Mouse (Mus musculus) neural tube, embryonic 13.5 days (tissue): ENCODE measurements around the gene Krt79. TPM values are rescaled to one million over a fixed set of nuclear protein-coding genes. Genes with fewer than 3 reads are reported as not detected.

Experiments
- ATAC-seq: fragments of 200-750 bp; cut with Nextera tagmentation; 2 replicates; pipeline ENCODE4 v1.8.0; 2017; ENCODE audit warnings: low read depth, mild to moderate bottlenecking, moderate TSS enrichment, moderate library complexity
- H3K27ac ChIP-seq: fragments of 300-500 bp; sonication (generic); replicated peaks from 2 replicates; pipeline ENCODE4 v1.5.1; 2015; ENCODE audit warnings: moderate library complexity, mild to moderate bottlenecking, inconsistent platforms
- H3K27me3 ChIP-seq: fragments of 300-500 bp; sonication (generic); 2 replicates; pipeline ENCODE4 v1.6.1; 2015; ENCODE audit warnings: mild to moderate bottlenecking, inconsistent platforms
- H3K36me3 ChIP-seq: fragments of 300-500 bp; sonication (generic); 2 replicates; pipeline ENCODE4 v1.6.1; 2015; ENCODE audit warnings: mild to moderate bottlenecking, inconsistent platforms
- H3K4me1 ChIP-seq: fragments of 300-500 bp; sonication (generic); replicated peaks from 2 replicates; pipeline ENCODE4 v1.6.1; 2015; ENCODE audit warnings: inconsistent platforms
- H3K4me2 ChIP-seq: fragments of 300-500 bp; sonication (generic); 2 replicates; pipeline ENCODE4 v1.6.1; 2015; ENCODE audit warnings: inconsistent platforms, mild to moderate bottlenecking, moderate library complexity
- H3K4me3 ChIP-seq: fragments of 300-500 bp; sonication (generic); 2 replicates; pipeline ENCODE4 v1.5.1; 2015; ENCODE audit warnings: mild to moderate bottlenecking, inconsistent platforms
- H3K9ac ChIP-seq: fragments of 300-500 bp; sonication (generic); 2 replicates; pipeline ENCODE4 v1.6.1; 2015; ENCODE audit warnings: moderate library complexity, mild to moderate bottlenecking, inconsistent platforms
- H3K9me3 ChIP-seq: fragments of 300-500 bp; sonication (generic); 2 replicates; pipeline ENCODE4 v1.6.1; 2016; ENCODE audit warnings: inconsistent platforms
- WGBS: fragments of 180-500 bp; shearing (Covaris S2); methylation state at CpG from one replicate; pipeline ENCODE4 v1.1.7; 2015; 5-methylcytosine and 5-hydroxymethylcytosine counted together
- polyA plus RNA-seq: library from polyadenylated mRNA; unstranded; fragments of >200 nt; fragmentation: Nextera tagmentation; extraction: Ambion mirVana; gene quantifications from 2 replicates; pipeline ENCODE4 v1.2.1, GENCODE M21; 2015

Krt79 gene
- polyA plus RNA-seq, 1 experiment from 2014 or later: 0.32 TPM

DNA sequence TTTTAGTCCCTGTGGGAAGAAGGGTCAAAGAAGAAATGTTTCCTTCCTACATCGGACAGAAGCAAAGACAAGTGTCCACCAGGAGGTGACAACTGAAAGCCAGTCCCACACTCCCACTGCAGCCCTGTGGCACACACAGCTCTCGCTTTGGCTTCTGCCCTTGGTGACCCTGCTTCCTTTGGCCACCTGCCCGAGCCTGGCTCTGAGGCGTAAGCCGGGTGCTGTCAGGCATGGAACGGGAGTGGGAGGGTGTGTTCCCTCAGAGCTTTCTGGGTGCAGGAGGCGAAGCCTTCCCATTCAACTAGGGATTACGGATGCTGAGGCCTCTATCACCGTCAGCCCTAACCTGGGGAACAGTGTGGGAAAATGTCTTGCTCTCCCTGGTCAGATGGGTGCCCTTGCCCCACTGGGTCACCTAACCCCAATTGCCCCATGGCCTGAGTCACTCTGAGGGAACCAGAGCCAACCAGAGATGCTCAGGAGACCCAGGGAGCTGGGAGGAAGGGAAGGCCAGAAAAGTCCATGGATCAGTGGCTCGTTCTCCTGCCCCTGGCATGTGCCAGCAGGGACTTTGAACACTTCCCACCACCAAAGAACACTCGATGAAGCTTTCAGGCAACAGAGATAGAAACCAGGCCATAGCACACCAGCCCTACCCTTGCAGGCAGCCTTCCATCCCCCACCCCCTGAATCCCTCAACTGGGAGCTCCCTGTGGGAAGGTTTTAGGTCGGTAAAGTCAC lies 12.6 kb downstream of the Krt79 start:
- H3K9me3 ChIP-seq: no peaks in the 10 kb centered on the region
- no peak for ATAC-seq
- no peak overlapping the region for H3K4me3 ChIP-seq
- H3K9ac ChIP-seq: no peak overlapping the region
- no peak overlapping the region for H3K4me2 ChIP-seq
- peaks cover 13% of the 10 kb centered on the region for H3K4me1 ChIP-seq
- peaks cover 28% of the 10 kb centered on the region for H3K27me3 ChIP-seq
- H3K27ac ChIP-seq: no peak overlapping the region
- H3K36me3 ChIP-seq: no peaks in the 10 kb centered on the region
- 73% methylated on average over 12 of the region's 12 CpGs for WGBS

- Histone ChIP-seq H3K27ac (no peak overlapping the region), H3K4me2 (no peak overlapping the region), H3K9ac (no peak overlapping the region), H3K4me3 (no peak overlapping the region), H3K4me1 (peaks cover 11% of the 10 kb centered on the region), H3K27me3 (peaks cover 14% of the 10 kb centered on the region), H3K9me3 (no peaks in the 10 kb centered on the region), H3K36me3 (no peaks in the 10 kb centered on the region)
- 87% methylated on average over 1 of the region's 1 CpGs for WGBS
- ATAC-seq: no peak
Observed at GRCm38 (mm10) chr15:101925041-101925440, 15.1 kb downstream of the Krt79 start.

DNA sequence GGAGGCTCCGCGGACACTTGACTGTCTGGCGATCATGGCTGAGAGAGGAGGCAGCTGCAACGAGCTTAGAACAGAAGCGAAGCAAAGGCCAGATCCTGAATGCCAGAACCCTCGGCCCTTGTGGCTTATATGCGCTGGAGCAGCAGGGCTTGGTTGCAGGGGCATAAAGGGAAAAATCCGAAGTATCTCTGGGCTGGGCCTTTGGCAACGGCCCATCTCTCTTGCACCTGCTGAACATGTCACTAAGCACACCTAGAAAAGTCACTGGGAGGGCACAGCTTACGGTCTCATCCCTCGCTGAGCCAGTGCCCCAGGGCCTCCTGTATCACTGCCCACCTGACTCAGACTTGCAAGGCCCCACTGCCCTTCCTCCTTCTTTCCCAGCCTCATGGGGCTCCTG lies 15.5 kb downstream of the Krt79 start, which contains the start of gene Krt4:
TSS of gene Krt4 (minus strand) at position 101 of the 400 bp plus-strand sequence.
- Histone ChIP-seq H3K4me2 (no peak within 1 kb of the TSS), H3K36me3 (no peaks in the 10 kb centered on the region), H3K4me1 (peaks cover 6% of the 10 kb centered on the region), H3K9me3 (no peaks in the 10 kb centered on the region), H3K4me3 (no peak within 1 kb of the TSS), H3K27ac (no peak within 1 kb of the TSS), H3K27me3 (peaks cover 10% of the 10 kb centered on the region), H3K9ac (no peak within 1 kb of the TSS)
- 84% methylated on average over 11 of the region's 11 CpGs for WGBS
- ATAC-seq: no peak

DNA sequence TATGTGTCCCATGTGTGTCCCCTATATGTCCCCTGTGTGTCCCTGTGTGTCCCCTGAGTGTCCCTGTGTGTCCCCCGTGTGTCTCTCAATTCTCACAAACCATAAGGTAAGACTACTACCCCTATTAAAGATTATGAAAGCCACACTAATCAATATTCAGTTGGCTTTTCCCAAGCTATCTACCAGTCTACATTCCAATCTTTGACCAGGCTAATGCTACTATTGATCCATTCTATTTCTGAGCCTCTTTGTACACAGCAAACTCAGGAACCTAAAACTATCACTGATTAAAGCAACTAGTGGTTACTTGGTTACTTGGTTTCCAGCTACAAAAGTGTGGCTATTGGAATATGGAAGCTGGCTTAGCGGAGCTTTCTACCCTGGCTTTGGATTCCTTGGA lies 17.8 kb downstream of the Krt79 start:
- Histone ChIP-seq H3K36me3 (no peaks in the 10 kb centered on the region), H3K4me1 (no peaks in the 10 kb centered on the region), H3K9ac (no peak overlapping the region), H3K4me2 (no peak overlapping the region), H3K4me3 (no peak overlapping the region), H3K9me3 (no peaks in the 10 kb centered on the region), H3K27ac (no peak overlapping the region), H3K27me3 (no peaks in the 10 kb centered on the region)
- no peak for ATAC-seq
- 90% methylated on average over 2 of the region's 2 CpGs for WGBS

DNA sequence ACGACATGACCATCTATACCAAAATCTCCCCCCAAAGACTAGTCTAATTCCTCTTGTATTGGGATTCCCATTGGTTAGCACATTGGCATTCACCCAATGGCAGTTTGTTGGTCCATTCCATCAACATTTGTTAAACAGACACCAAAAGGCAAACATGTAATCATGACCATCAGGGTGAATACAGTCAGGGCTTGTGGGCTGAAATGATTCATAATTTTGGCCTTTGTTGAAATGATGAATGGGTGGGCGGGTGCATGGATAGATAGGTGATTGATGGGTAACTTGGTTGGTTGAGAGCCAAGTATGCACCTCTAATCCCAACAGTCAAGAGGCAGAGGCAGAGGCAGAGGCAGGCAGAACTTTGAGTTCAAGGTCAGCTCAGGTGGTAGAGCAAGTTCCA lies 24.1 kb downstream of the Krt79 start:
- no peak overlapping the region for H3K27ac ChIP-seq
- no peaks in the 10 kb centered on the region for H3K9me3 ChIP-seq
- no peak overlapping the region for H3K4me2 ChIP-seq
- no peaks in the 10 kb centered on the region for H3K36me3 ChIP-seq
- no peak for ATAC-seq
- no peak overlapping the region for H3K4me3 ChIP-seq
- no peaks in the 10 kb centered on the region for H3K27me3 ChIP-seq
- 78% methylated on average over 2 of the region's 2 CpGs for WGBS
- no peaks in the 10 kb centered on the region for H3K4me1 ChIP-seq
- no peak overlapping the region for H3K9ac ChIP-seq

GRCm38 (mm10) chr15:101904849-101905248 lies 35.3 kb downstream of the Krt79 start:
- 80% methylated on average over 5 of the region's 5 CpGs for WGBS
- H3K9me3 ChIP-seq: no peaks in the 10 kb centered on the region
- H3K27ac ChIP-seq: no peak overlapping the region
- peaks cover 5% of the 10 kb centered on the region for H3K4me1 ChIP-seq
- no peak overlapping the region for H3K4me3 ChIP-seq
- no peak overlapping the region for H3K9ac ChIP-seq
- no peak overlapping the region for H3K4me2 ChIP-seq
- ATAC-seq: no peak
- H3K36me3 ChIP-seq: no peaks in the 10 kb centered on the region
- H3K27me3 ChIP-seq: no peaks in the 10 kb centered on the region

GRCm38 (mm10) chr15:101902171-101903149 lies 37.7 kb downstream of the Krt79 start:
- Histone ChIP-seq H3K9ac (no peak overlapping the region), H3K4me1 (peaks cover 5% of the 10 kb centered on the region), H3K4me2 (no peak overlapping the region), H3K27me3 (no peaks in the 10 kb centered on the region), H3K9me3 (no peaks in the 10 kb centered on the region), H3K36me3 (no peaks in the 10 kb centered on the region), H3K27ac (no peak overlapping the region), H3K4me3 (no peak overlapping the region)
- 58% methylated on average over 12 of the region's 12 CpGs for WGBS
- ATAC-seq: no peak

DNA sequence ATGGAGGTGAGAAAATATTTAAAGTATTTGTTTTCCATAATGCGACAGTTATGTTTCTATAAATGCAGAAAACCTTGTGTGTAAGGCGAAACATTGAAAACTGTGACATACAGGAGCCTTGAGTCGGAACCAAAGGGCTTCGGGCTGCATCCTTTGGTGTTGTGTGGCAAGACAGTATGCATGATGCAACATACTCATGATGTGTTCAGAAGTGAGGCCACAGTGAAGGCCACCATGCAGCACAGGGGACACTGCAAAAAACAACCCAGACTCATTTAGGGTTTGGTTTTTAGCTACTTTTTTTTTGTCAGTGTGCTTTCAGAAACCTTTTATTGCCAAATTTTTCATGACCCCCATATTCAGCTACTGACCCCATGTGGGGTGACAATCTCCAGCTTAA lies 44.9 kb downstream of the Krt79 start:
- 95% methylated on average over 4 of the region's 4 CpGs for WGBS

DNA sequence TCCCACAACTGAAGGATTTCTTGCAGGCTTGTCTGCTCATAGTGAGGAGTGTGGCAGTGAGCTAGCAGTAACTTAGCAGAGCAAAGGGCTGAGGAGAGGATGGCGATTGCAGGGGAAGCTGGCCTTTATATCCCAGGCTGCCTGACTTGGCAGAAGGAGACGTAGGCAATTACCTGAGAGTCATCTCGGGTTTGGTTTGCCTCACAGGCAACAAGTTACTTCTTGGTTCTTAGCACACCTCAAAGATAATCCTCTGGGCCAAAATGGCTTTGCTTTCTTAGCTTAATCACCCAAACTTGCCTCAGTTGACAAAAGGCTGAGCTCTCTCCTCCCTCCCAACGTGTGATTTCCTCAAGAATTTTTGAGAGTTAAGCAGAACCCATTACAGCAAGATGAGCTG lies 47.3 kb downstream of the Krt79 start, which contains the start of gene Krt76:
TSS of gene Krt76 (minus strand) at position 101 of the 400 bp plus-strand sequence.
- H3K27ac ChIP-seq: no peak within 1 kb of the TSS
- H3K9ac ChIP-seq: no peak within 1 kb of the TSS
- no peak within 1 kb of the TSS for H3K4me3 ChIP-seq
- no peaks in the 10 kb centered on the region for H3K27me3 ChIP-seq
- no peaks in the 10 kb centered on the region for H3K36me3 ChIP-seq
- ATAC-seq: no peak
- no peaks in the 10 kb centered on the region for H3K9me3 ChIP-seq
- no peaks in the 10 kb centered on the region for H3K4me1 ChIP-seq
- 73% methylated on average over 4 of the region's 4 CpGs for WGBS
- no peak within 1 kb of the TSS for H3K4me2 ChIP-seq

More for the DNA sequence above, 44.9 kb downstream of the Krt79 start:
- H3K27ac ChIP-seq: no peak overlapping the region
- H3K4me2 ChIP-seq: no peak overlapping the region
- no peak overlapping the region for H3K4me3 ChIP-seq
- H3K27me3 ChIP-seq: no peaks in the 10 kb centered on the region
- ATAC-seq: no peak
- H3K9me3 ChIP-seq: no peaks in the 10 kb centered on the region
- no peak overlapping the region for H3K9ac ChIP-seq
- no peaks in the 10 kb centered on the region for H3K4me1 ChIP-seq
- no peaks in the 10 kb centered on the region for H3K36me3 ChIP-seq

GRCm38 (mm10) chr15:101879776-101880175 lies 60.3 kb downstream of the Krt79 start:
- no peaks in the 10 kb centered on the region for H3K27me3 ChIP-seq
- no peak overlapping the region for H3K27ac ChIP-seq
- no peak overlapping the region for H3K4me3 ChIP-seq
- no peak for ATAC-seq
- no peak overlapping the region for H3K9ac ChIP-seq
- no peak overlapping the region for H3K4me2 ChIP-seq
- no peaks in the 10 kb centered on the region for H3K9me3 ChIP-seq
- 31% methylated on average over 11 of the region's 11 CpGs for whole genome bisulfite sequencing
- H3K36me3 ChIP-seq: no peaks in the 10 kb centered on the region
- no peaks in the 10 kb centered on the region for H3K4me1 ChIP-seq
